Mouse (Mus musculus): ENCODE results near the gene Pkdrej. TPM values are rescaled to one million over a fixed set of nuclear protein-coding genes. Genes with fewer than 3 reads are reported as not detected.

The Pkdrej gene
- total RNA-seq, 1 experiment, result 0.09 TPM

- in situ Hi-C loops (cut with MboI; ENCODE audit: low sequenced_read_pairs in 2 of 2, unreplicated experiment in 2 of 2), result no loop called here
- DNase-seq (ENCODE audit: low read depth, low spot score), result no peak
- Histone ChIP-seq H3K36me3 (ENCODE audit: control insufficient read depth, insufficient read depth, low read length, poor library complexity, severe bottlenecking) (no peaks in the 10 kb centered on the region; the same call in 1 of the 2 replicates), H3K4me1 (ENCODE audit: control insufficient read depth in 2 of 2, insufficient read depth in 2 of 2, low read length in 2 of 2, poor library complexity in 1 of 2) (peaks cover 3 to 6% of the 10 kb centered on the region in 2 experiments; a peak in 1 of 4 replicates), H3K27ac (ENCODE audit: insufficient read depth, low read depth, low read length, poor library complexity, severe bottlenecking) (no peak overlapping the region), H3K4me3 (ENCODE audit: insufficient read depth in 1 of 2, low read depth in 1 of 2, low read length in 2 of 2, poor library complexity in 1 of 2, severe bottlenecking in 1 of 2) (no peak overlapping the region), H3K9ac (ENCODE audit: insufficient read depth, low read depth, low read length, poor library complexity, severe bottlenecking) (no peak overlapping the region), H3K9me3 (ENCODE audit: control insufficient read depth, insufficient read depth, low read depth, low read length) (no peaks in the 10 kb centered on the region)
- TF ChIP-seq HCFC1 (IDR thresholded peaks at IDR 0.05; ENCODE audit: borderline replicate concordance, insufficient read depth, low read length) (no peak), ZC3H11A (IDR thresholded peaks at IDR 0.05; ENCODE audit: borderline replicate concordance, low read depth, low read length) (no peak), CHD2 (IDR thresholded peaks at IDR 0.05; ENCODE audit: low read depth, low read length) (no peak), ZNF384 (IDR thresholded peaks at IDR 0.05; ENCODE audit: low read depth, low read length) (no peak)
These were observed 12.4 kb downstream of the Pkdrej start for GRCm38 (mm10) chr15:85809091-85809490.

GRCm38 (mm10) chr15:85808434-85808833 lies 13.1 kb downstream of the Pkdrej start:
- Histone ChIP-seq H3K9ac (ENCODE audit: insufficient read depth, low read depth, low read length, poor library complexity, severe bottlenecking) (no peak overlapping the region), H3K4me1 (ENCODE audit: control insufficient read depth in 2 of 2, insufficient read depth in 2 of 2, low read length in 2 of 2, poor library complexity in 1 of 2) (peaks cover under 1 to 4% of the 10 kb centered on the region in 2 experiments; a peak in 1 of 4 replicates), H3K9me3 (ENCODE audit: control insufficient read depth, insufficient read depth, low read depth, low read length) (no peaks in the 10 kb centered on the region), H3K27ac (ENCODE audit: insufficient read depth, low read depth, low read length, poor library complexity, severe bottlenecking) (no peak overlapping the region), H3K36me3 (ENCODE audit: control insufficient read depth, insufficient read depth, low read length, poor library complexity, severe bottlenecking) (no peaks in the 10 kb centered on the region; the same call in 1 of the 2 replicates), H3K4me3 (ENCODE audit: insufficient read depth in 1 of 2, low read depth in 1 of 2, low read length in 2 of 2, poor library complexity in 1 of 2, severe bottlenecking in 1 of 2) (no peak overlapping the region)
- in situ Hi-C loops (cut with MboI; ENCODE audit: low sequenced_read_pairs in 2 of 2, unreplicated experiment in 2 of 2), result no loop called here
- TF ChIP-seq CHD2 (IDR thresholded peaks at IDR 0.05; ENCODE audit: low read depth, low read length), result no peak
- no peak for TF ChIP-seq ZC3H11A (IDR thresholded peaks at IDR 0.05; ENCODE audit: borderline replicate concordance, low read depth, low read length)
- TF ChIP-seq ZNF384 (IDR thresholded peaks at IDR 0.05; ENCODE audit: low read depth, low read length), result no peak
- TF ChIP-seq MAFK (IDR thresholded peaks at IDR 0.05; ENCODE audit: insufficient read depth, low read depth, low read length), result no peak
- TF ChIP-seq HCFC1 (IDR thresholded peaks at IDR 0.05; ENCODE audit: borderline replicate concordance, insufficient read depth, low read length), result no peak
- DNase-seq (ENCODE audit: low read depth, low spot score), result no peak

GRCm38 (mm10) chr15:85808031-85808430 lies 13.5 kb downstream of the Pkdrej start:
- no peaks in the 10 kb centered on the region; the same call in 1 of the 2 replicates for H3K36me3 ChIP-seq (ENCODE audit: control insufficient read depth, insufficient read depth, low read length, poor library complexity, severe bottlenecking)
- H3K4me3 ChIP-seq (ENCODE audit: insufficient read depth in 1 of 2, low read depth in 1 of 2, low read length in 2 of 2, poor library complexity in 1 of 2, severe bottlenecking in 1 of 2), result no peak overlapping the region
- no peak for DNase-seq (ENCODE audit: low read depth, low spot score)
- no peak for TF ChIP-seq HCFC1 (IDR thresholded peaks at IDR 0.05; ENCODE audit: borderline replicate concordance, insufficient read depth, low read length)
- no peak for TF ChIP-seq ZNF384 (IDR thresholded peaks at IDR 0.05; ENCODE audit: low read depth, low read length)
- no peak for TF ChIP-seq ZC3H11A (IDR thresholded peaks at IDR 0.05; ENCODE audit: borderline replicate concordance, low read depth, low read length)
- no peak for TF ChIP-seq MAFK (IDR thresholded peaks at IDR 0.05; ENCODE audit: insufficient read depth, low read depth, low read length)
- TF ChIP-seq CHD2 (IDR thresholded peaks at IDR 0.05; ENCODE audit: low read depth, low read length), result no peak
- H3K27ac ChIP-seq (ENCODE audit: insufficient read depth, low read depth, low read length, poor library complexity, severe bottlenecking), result no peak overlapping the region
- H3K9me3 ChIP-seq (ENCODE audit: control insufficient read depth, insufficient read depth, low read depth, low read length), result no peaks in the 10 kb centered on the region
- in situ Hi-C loops (cut with MboI; ENCODE audit: low sequenced_read_pairs in 2 of 2, unreplicated experiment in 2 of 2), result no loop called here
- H3K4me1 ChIP-seq (ENCODE audit: control insufficient read depth in 2 of 2, insufficient read depth in 2 of 2, low read length in 2 of 2, poor library complexity in 1 of 2), result peaks cover 0 to 3% of the 10 kb centered on the region in 2 experiments; a peak in 1 of 4 replicates
- H3K9ac ChIP-seq (ENCODE audit: insufficient read depth, low read depth, low read length, poor library complexity, severe bottlenecking), result no peak overlapping the region

- Histone ChIP-seq H3K9me3 (ENCODE audit: control insufficient read depth, insufficient read depth, low read depth, low read length) (no peaks in the 10 kb centered on the region), H3K9ac (ENCODE audit: insufficient read depth, low read depth, low read length, poor library complexity, severe bottlenecking) (no peak overlapping the region), H3K4me3 (ENCODE audit: insufficient read depth in 1 of 2, low read depth in 1 of 2, low read length in 2 of 2, poor library complexity in 1 of 2, severe bottlenecking in 1 of 2) (no peak overlapping the region), H3K36me3 (ENCODE audit: control insufficient read depth, insufficient read depth, low read length, poor library complexity, severe bottlenecking) (no peaks in the 10 kb centered on the region; the same call in 1 of the 2 replicates), H3K27ac (ENCODE audit: insufficient read depth, low read depth, low read length, poor library complexity, severe bottlenecking) (no peak overlapping the region), H3K4me1 (ENCODE audit: control insufficient read depth in 2 of 2, insufficient read depth in 2 of 2, low read length in 2 of 2, poor library complexity in 1 of 2) (peaks cover 0 to 3% of the 10 kb centered on the region in 2 experiments; a peak in 1 of 4 replicates)
- no peak for DNase-seq (ENCODE audit: low read depth, low spot score)
- TF ChIP-seq MAFK (IDR thresholded peaks at IDR 0.05; ENCODE audit: insufficient read depth, low read depth, low read length) (no peak), CHD2 (IDR thresholded peaks at IDR 0.05; ENCODE audit: low read depth, low read length) (no peak)
- in situ Hi-C loops (cut with MboI; ENCODE audit: low sequenced_read_pairs in 2 of 2, unreplicated experiment in 2 of 2), result no loop called here
These were observed 14.1 kb downstream of the Pkdrej start for GRCm38 (mm10) chr15:85807404-85807803.

GRCm38 (mm10) chr15:85806886-85807285 lies 14.6 kb downstream of the Pkdrej start:
- peaks cover 0 to 3% of the 10 kb centered on the region in 2 experiments; a peak in 1 of 4 replicates for H3K4me1 ChIP-seq (ENCODE audit: control insufficient read depth in 2 of 2, insufficient read depth in 2 of 2, low read length in 2 of 2, poor library complexity in 1 of 2)
- no peaks in the 10 kb centered on the region; the same call in 1 of the 2 replicates for H3K36me3 ChIP-seq (ENCODE audit: control insufficient read depth, insufficient read depth, low read length, poor library complexity, severe bottlenecking)
- no peak for DNase-seq (ENCODE audit: low read depth, low spot score)
- TF ChIP-seq ZC3H11A (IDR thresholded peaks at IDR 0.05; ENCODE audit: borderline replicate concordance, low read depth, low read length) (no peak), HCFC1 (IDR thresholded peaks at IDR 0.05; ENCODE audit: borderline replicate concordance, insufficient read depth, low read length) (no peak), ZNF384 (IDR thresholded peaks at IDR 0.05; ENCODE audit: low read depth, low read length) (no peak), MAFK (IDR thresholded peaks at IDR 0.05; ENCODE audit: insufficient read depth, low read depth, low read length) (no peak), CHD2 (IDR thresholded peaks at IDR 0.05; ENCODE audit: low read depth, low read length) (no peak)
- no peak overlapping the region for H3K4me3 ChIP-seq (ENCODE audit: insufficient read depth in 1 of 2, low read depth in 1 of 2, low read length in 2 of 2, poor library complexity in 1 of 2, severe bottlenecking in 1 of 2)
- in situ Hi-C loops (cut with MboI; ENCODE audit: low sequenced_read_pairs in 2 of 2, unreplicated experiment in 2 of 2), result no loop called here
- no peak overlapping the region for H3K9ac ChIP-seq (ENCODE audit: insufficient read depth, low read depth, low read length, poor library complexity, severe bottlenecking)
- no peaks in the 10 kb centered on the region for H3K9me3 ChIP-seq (ENCODE audit: control insufficient read depth, insufficient read depth, low read depth, low read length)
- H3K27ac ChIP-seq (ENCODE audit: insufficient read depth, low read depth, low read length, poor library complexity, severe bottlenecking), result no peak overlapping the region
